Mouse (Mus musculus) neural tube, embryonic 15.5 days (tissue): ENCODE measurements at regions not wholly inside any gene's neighbourhood (a gene's known extent, or its start where the extent isn't known, plus 50 kb on each side); places are given as distances from the start of the nearest gene placed in this dataset.

Source experiments
- ATAC-seq: fragments of 200-750 bp; cut with Nextera tagmentation; 2 replicates; pipeline ENCODE4 v1.8.0; 2017; ENCODE audit warnings: mild to moderate bottlenecking, moderate TSS enrichment, moderate library complexity; ENCODE audit not compliant: low FRiP score
- H3K27ac ChIP-seq: fragments of 300-500 bp; sonication (generic); replicated peaks from 2 replicates; pipeline ENCODE4 v1.5.1; 2015; ENCODE audit warnings: mild to moderate bottlenecking, inconsistent platforms
- H3K27me3 ChIP-seq: fragments of 300-500 bp; sonication (generic); replicated peaks from 2 replicates; pipeline ENCODE4 v1.6.1; 2015; ENCODE audit warnings: inconsistent platforms
- H3K36me3 ChIP-seq: fragments of 300-500 bp; sonication (generic); 2 replicates; pipeline ENCODE4 v1.6.1; 2015; ENCODE audit warnings: inconsistent platforms
- H3K4me1 ChIP-seq: fragments of 300-500 bp; sonication (generic); 2 replicates; pipeline ENCODE4 v1.6.1; 2015; ENCODE audit warnings: inconsistent platforms
- H3K4me2 ChIP-seq: fragments of 300-500 bp; sonication (generic); 2 replicates; pipeline ENCODE4 v1.6.1; 2015; ENCODE audit warnings: inconsistent platforms, mild to moderate bottlenecking, moderate library complexity
- H3K4me3 ChIP-seq: fragments of 300-500 bp; sonication (generic); replicated peaks from 2 replicates; pipeline ENCODE4 v1.5.1; 2015; ENCODE audit warnings: mild to moderate bottlenecking, inconsistent platforms
- H3K9ac ChIP-seq: fragments of 300-500 bp; sonication (generic); replicated peaks from 2 replicates; pipeline ENCODE4 v1.6.1; 2015; ENCODE audit warnings: mild to moderate bottlenecking, inconsistent platforms
- H3K9me3 ChIP-seq: fragments of 300-500 bp; sonication (generic); replicated peaks from 2 replicates; pipeline ENCODE4 v1.6.1; 2016; ENCODE audit warnings: inconsistent platforms
- WGBS: fragments of 180-500 bp; shearing (Covaris S2); methylation state at CpG from one replicate; pipeline ENCODE4 v1.1.7; 2015; ENCODE audit warnings: mixed read lengths; 5-methylcytosine and 5-hydroxymethylcytosine counted together

- Histone ChIP-seq H3K27me3 (no peaks in the 10 kb centered on the region), H3K9me3 (no peaks in the 10 kb centered on the region), H3K36me3 (no peaks in the 10 kb centered on the region), H3K9ac (no peak overlapping the region), H3K4me1 (no peaks in the 10 kb centered on the region), H3K4me3 (no peak overlapping the region), H3K27ac (no peak overlapping the region), H3K4me2 (peak overlapping the region; percentile 3; the same call in 1 of the 2 replicates)
- 45% methylated on average over 8 of the region's 8 CpGs for WGBS
- ATAC-seq: no peak
Observed at GRCm38 (mm10) chr6:11534930-11535880, 372.1 kb downstream of the Ndufa4 start.

GRCm38 (mm10) chr6:11503136-11503535 is 404.2 kb downstream of the Ndufa4 start:
- Histone ChIP-seq H3K36me3 (no peaks in the 10 kb centered on the region), H3K4me1 (no peaks in the 10 kb centered on the region), H3K27me3 (no peaks in the 10 kb centered on the region), H3K9ac (no peak overlapping the region), H3K27ac (no peak overlapping the region), H3K4me2 (no peak overlapping the region), H3K4me3 (no peak overlapping the region), H3K9me3 (no peaks in the 10 kb centered on the region)
- ATAC-seq: no peak
- WGBS: 90% methylated on average over 2 of the region's 2 CpGs

- H3K36me3 ChIP-seq: no peaks in the 10 kb centered on the region
- H3K27me3 ChIP-seq: no peaks in the 10 kb centered on the region
- no peak overlapping the region for H3K9ac ChIP-seq
- H3K9me3 ChIP-seq: no peaks in the 10 kb centered on the region
- ATAC-seq: no peak
- H3K4me2 ChIP-seq: no peak overlapping the region
- 87% methylated on average over 2 of the region's 2 CpGs for WGBS
- H3K27ac ChIP-seq: no peak overlapping the region
- no peaks in the 10 kb centered on the region for H3K4me1 ChIP-seq
- no peak overlapping the region for H3K4me3 ChIP-seq
Observed at GRCm38 (mm10) chr6:11494427-11494826, 412.9 kb downstream of the Ndufa4 start.

- Histone ChIP-seq H3K9me3 (no peaks in the 10 kb centered on the region), H3K27me3 (no peaks in the 10 kb centered on the region), H3K27ac (no peak overlapping the region), H3K4me2 (no peak overlapping the region), H3K4me3 (no peak overlapping the region), H3K4me1 (no peaks in the 10 kb centered on the region), H3K36me3 (no peaks in the 10 kb centered on the region), H3K9ac (no peak overlapping the region)
- ATAC-seq: no peak
- WGBS: 56% methylated on average over 2 of the region's 2 CpGs
Observed at GRCm38 (mm10) chr6:11476950-11477349, 430.3 kb downstream of the Ndufa4 start.
